Mouse (Mus musculus): Measurements from ENCODE around the gene Ptprg.
"Not testable (repeated sequence)": the region's sequence is repeated elsewhere in the genome, so short reads cannot be mapped to it uniquely, and the experiment has no call there.

The Ptprg gene

GRCm38 (mm10) chr14:11992111-11992510 lies 438.8 kb downstream of the Ptprg start:
- DNase-seq = no peak

- DNase-seq = no peak
These were observed 439.2 kb downstream of the Ptprg start for GRCm38 (mm10) chr14:11992534-11992933.

GRCm38 (mm10) chr14:11997555-11997954 lies 444.2 kb downstream of the Ptprg start:
- no peak for DNase-seq

- no peak for DNase-seq
These were observed 445.1 kb downstream of the Ptprg start for GRCm38 (mm10) chr14:11998464-11998863.

GRCm38 (mm10) chr14:12004061-12004460 lies 450.7 kb downstream of the Ptprg start:
- peak; percentile 16 for DNase-seq

GRCm38 (mm10) chr14:12011766-12012165 lies 458.4 kb downstream of the Ptprg start:
- no peak for DNase-seq

- DNase-seq = no peak
These were observed 472.7 kb downstream of the Ptprg start for GRCm38 (mm10) chr14:12025812-12026728.

- no peak for DNase-seq
These were observed 473.9 kb downstream of the Ptprg start for GRCm38 (mm10) chr14:12027247-12027646.

GRCm38 (mm10) chr14:12029926-12030325 lies 476.6 kb downstream of the Ptprg start:
- no peak for DNase-seq

- no peak for DNase-seq
These were observed 483.4 kb downstream of the Ptprg start for GRCm38 (mm10) chr14:12036530-12037283.

- no peak for DNase-seq
These were observed 486.4 kb downstream of the Ptprg start for GRCm38 (mm10) chr14:12039743-12040142.

GRCm38 (mm10) chr14:12041566-12041965 lies 488.2 kb downstream of the Ptprg start:
- DNase-seq = no peak

GRCm38 (mm10) chr14:12046226-12046882 lies 493.0 kb downstream of the Ptprg start:
- DNase-seq = no peak

GRCm38 (mm10) chr14:12047637-12048036 lies 494.3 kb downstream of the Ptprg start:
- no peak for DNase-seq

- no peak for DNase-seq
These were observed 503.7 kb downstream of the Ptprg start for GRCm38 (mm10) chr14:12056912-12057524.

GRCm38 (mm10) chr14:12057856-12058255 lies 504.5 kb downstream of the Ptprg start:
- DNase-seq = no peak

- no peak for DNase-seq
These were observed 505.8 kb downstream of the Ptprg start for GRCm38 (mm10) chr14:12059149-12059548.

GRCm38 (mm10) chr14:12061313-12061712 lies 508.0 kb downstream of the Ptprg start:
- not testable (repeated sequence) for DNase-seq

- DNase-seq = peak; percentile 24
These were observed 509.5 kb downstream of the Ptprg start for GRCm38 (mm10) chr14:12062628-12063360.

GRCm38 (mm10) chr14:12065001-12065400 lies 511.7 kb downstream of the Ptprg start:
- DNase-seq = no peak

GRCm38 (mm10) chr14:12065736-12066135 lies 512.4 kb downstream of the Ptprg start:
- DNase-seq = no peak

GRCm38 (mm10) chr14:12069707-12070106 lies 516.4 kb downstream of the Ptprg start:
- DNase-seq = no peak
